Mouse (Mus musculus): Measurements from ENCODE around the gene Vmn1r210.
"Not testable (repeated sequence)": the region's sequence is repeated elsewhere in the genome, so short reads cannot be mapped to it uniquely, and the experiment has no call there.

- TF ChIP-seq CTCF (IDR thresholded peaks at IDR 0.05; ENCODE audit: control insufficient read depth, insufficient read depth, low read length); POLR2A (IDR thresholded peaks at IDR 0.05; ENCODE audit: borderline replicate concordance, control insufficient read depth, low read depth, low read length): not testable (repeated sequence)
Measured at GRCm38 (mm10) chr13:22777300-22777699, 53.8 kb downstream of the Vmn1r210 start, which contains the start of gene Vmn1r208.

All from bone marrow, adult 2 months (tissue).